Mouse (Mus musculus) brown adipose tissue, adult 24 weeks (tissue): ENCODE data around the gene Ptafr. TPM values are rescaled to one million over a fixed set of nuclear protein-coding genes. Genes with fewer than 3 reads are reported as not detected.

Experiments used
- H3K27ac ChIP-seq: fragments of 200-500 bp; replicated peaks from 2 replicates; pipeline ENCODE4 v1.5.1; 2012; ENCODE audit warnings: low read depth, mild to moderate bottlenecking, low read length
- H3K4me1 ChIP-seq: fragments of 200-500 bp; 2 replicates; pipeline ENCODE4 v1.6.1; 2012; ENCODE audit warnings: low read length, mixed read lengths; ENCODE audit not compliant: control insufficient read depth, insufficient read depth, insufficient read length
- H3K4me3 ChIP-seq: fragments of 200-500 bp; 2 replicates; pipeline ENCODE4 v1.5.1; 2012; ENCODE audit warnings: low read depth, mild to moderate bottlenecking, low read length, moderate library complexity; ENCODE audit not compliant: insufficient read depth
- polyA plus RNA-seq: library from polyadenylated mRNA; stranded (reverse); fragments of >200 nt; gene quantifications from 2 replicates; pipeline ENCODE4 v1.2.4, GENCODE M21; 2012; ENCODE audit not compliant: missing spikeins, insufficient read depth, insufficient read length

Gene Ptafr
- polyA plus RNA-seq, 1 experiment: 3.6 TPM

DNA sequence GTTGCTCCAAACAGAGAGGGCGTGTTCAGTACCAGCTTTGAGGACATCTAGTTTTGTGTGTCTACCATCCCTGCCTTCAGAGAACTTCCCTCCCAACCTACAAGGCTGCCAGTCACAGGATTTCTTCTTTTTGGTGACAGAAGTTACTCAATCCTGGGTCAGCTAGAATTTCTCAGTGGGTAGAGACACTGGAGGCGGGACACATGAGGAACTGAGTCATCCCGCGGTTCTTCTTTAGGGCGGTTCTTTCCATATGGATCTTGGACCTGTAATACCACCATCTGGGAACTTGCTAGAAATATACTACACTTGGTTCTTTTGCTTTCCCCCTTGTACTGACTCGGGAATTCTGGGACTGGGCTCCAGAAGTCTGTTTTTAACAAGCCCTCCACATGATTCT lies 54.0 kb downstream of the Ptafr start:
- H3K4me3 ChIP-seq: no peak overlapping the region
- peak overlapping the region; percentile 57 for H3K27ac ChIP-seq
- H3K4me1 ChIP-seq: peaks cover 5% of the 10 kb centered on the region; the same call in 1 of the 2 replicates

DNA sequence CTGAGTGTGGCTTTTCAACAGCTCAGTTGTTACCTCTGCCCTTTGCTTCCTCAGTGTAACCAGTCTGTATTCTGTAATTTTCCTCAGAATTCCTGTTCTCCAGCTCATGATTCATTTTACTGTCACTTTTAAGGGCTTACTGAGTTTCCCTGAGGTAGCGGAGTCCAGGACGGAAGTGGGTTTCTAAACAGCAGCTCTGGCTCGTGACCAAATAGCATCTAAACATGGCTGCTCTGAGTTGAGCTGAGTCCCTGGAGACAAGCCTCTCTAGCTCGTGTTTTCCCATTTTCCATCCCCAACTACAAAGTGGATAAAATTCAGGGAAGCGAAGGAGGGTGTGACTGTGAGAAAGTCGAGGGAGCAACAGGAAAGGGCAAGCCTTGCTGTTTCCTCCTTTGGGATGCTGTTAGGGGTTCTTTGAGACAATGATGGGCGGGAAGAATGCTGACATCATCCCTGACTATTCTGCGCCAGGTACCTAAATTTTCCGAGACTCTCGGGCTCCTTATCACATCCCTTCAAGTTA lies 55.0 kb downstream of the Ptafr start:
- Histone ChIP-seq H3K4me1 (peaks cover 5% of the 10 kb centered on the region; the same call in 1 of the 2 replicates), H3K4me3 (no peak overlapping the region), H3K27ac (peak overlapping the region; percentile 28)

- H3K27ac ChIP-seq: no peak overlapping the region
- H3K4me1 ChIP-seq: peaks cover 5% of the 10 kb centered on the region; the same call in 1 of the 2 replicates
- H3K4me3 ChIP-seq: no peak overlapping the region
These were observed 56.3 kb downstream of the Ptafr start for GRCm38 (mm10) chr4:132620134-132620533.

DNA sequence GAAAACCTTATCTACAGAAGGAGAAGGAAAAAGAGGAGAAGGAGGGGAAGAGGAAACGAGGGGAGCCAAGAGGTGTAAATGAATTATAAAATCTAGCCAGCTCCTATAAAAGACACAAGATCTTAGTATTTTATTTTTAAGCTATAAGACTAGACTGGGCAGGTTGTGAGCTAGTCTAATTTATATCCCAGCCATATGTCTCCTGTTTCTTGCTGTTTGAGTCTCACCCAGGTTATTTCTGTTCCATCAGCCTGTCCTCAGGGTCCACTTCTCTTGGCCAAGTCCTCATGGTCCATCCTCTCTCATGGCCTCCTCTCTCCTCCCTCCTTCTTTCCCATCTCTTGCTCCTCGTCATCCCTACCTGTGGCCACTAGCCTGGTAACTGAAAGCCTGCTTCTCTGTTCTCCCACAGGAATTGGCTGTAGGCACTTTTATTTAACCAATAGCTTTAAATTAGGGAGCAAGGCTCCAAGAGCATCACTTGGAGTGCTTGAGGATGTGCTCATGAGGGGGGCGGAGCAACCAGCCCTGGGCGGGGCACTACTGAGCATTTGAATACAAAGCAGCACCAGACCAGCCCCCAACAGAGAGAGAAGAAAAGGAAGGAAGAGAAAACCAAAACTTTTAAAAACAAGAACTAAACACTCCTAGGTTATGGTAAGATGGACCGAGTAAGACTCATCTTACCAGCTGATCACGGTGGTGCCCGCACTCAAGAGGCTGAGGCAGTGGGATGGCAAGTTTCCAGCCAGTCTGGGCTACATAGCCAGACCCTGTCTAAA lies 57.6 kb downstream of the Ptafr start:
- H3K27ac ChIP-seq: no peak overlapping the region
- H3K4me3 ChIP-seq: no peak overlapping the region
- H3K4me1 ChIP-seq: peaks cover 5% of the 10 kb centered on the region; the same call in 1 of the 2 replicates

DNA sequence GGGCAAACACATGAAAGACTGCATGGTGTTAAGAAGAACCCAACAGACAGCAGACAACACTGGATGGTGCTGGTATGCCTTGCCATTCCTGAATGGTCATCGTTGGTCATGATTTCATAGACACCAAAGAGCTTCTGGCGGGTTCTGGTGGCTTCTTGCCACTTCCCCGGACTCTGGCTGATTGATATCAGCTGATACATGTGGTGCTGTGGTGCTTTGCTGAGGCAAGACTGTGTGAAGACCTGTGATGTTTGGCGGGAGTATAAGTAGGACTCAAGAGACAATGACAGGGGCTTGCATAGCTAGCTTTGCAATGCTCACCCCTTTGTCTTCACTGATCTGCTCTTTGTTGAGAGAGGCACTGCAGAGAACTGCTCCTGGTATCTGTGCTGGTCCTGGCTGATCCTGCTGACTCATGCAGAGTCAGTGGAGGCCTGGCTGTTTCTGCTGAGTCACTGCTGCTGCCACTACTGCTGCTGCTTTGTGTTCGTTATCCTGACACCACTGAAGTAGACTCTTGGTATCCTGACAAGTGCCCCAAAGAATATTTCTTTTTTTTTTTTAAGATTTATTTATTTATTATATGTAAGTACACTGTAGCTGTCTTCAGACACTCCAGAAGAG lies 60.3 kb downstream of the Ptafr start:
- no peaks in the 10 kb centered on the region for H3K4me1 ChIP-seq
- H3K4me3 ChIP-seq: no peak overlapping the region
- no peak overlapping the region for H3K27ac ChIP-seq

GRCm38 (mm10) chr4:132628830-132629229 lies 65.0 kb downstream of the Ptafr start:
- H3K27ac ChIP-seq: no peak overlapping the region
- no peak overlapping the region for H3K4me3 ChIP-seq
- no peaks in the 10 kb centered on the region for H3K4me1 ChIP-seq

Other genes starting within 250 kb of the Ptafr start
- 35.1 and 36.5 TPM in 2 replicates for gene Trnau1ap, start 234.5 kb upstream of the Ptafr start, polyA plus RNA-seq
- gene Rcc1, start 210.5 kb upstream of the Ptafr start, polyA plus RNA-seq: 3.4 and 7.6 TPM in 2 replicates
- gene Phactr4, start 141.6 kb upstream of the Ptafr start, polyA plus RNA-seq: 5.9 and 11.6 TPM in 2 replicates
- gene Med18, start 100.1 kb upstream of the Ptafr start, polyA plus RNA-seq: 2.1 and 3.4 TPM in 2 replicates
- 10.1 and 14.5 TPM in 2 replicates for gene Sesn2, start 53.6 kb upstream of the Ptafr start, polyA plus RNA-seq
- gene Atpif1, start 30.4 kb upstream of the Ptafr start, polyA plus RNA-seq: 42.9 and 57.3 TPM in 2 replicates
- gene Dnajc8, start 28.5 kb upstream of the Ptafr start, polyA plus RNA-seq: 62.3 and 81.0 TPM in 2 replicates
- gene Eya3, start 74.9 kb downstream of the Ptafr start, polyA plus RNA-seq: 13.8 and 20.5 TPM in 2 replicates
- 2.5 and 2.7 TPM in 2 replicates for gene Xkr8, start 168.5 kb downstream of the Ptafr start, polyA plus RNA-seq
- 0.92 TPM in 1 of 2 replicates, not detected in the other for gene Smpdl3b, start 193.2 kb downstream of the Ptafr start, polyA plus RNA-seq
- gene Rpa2, start 204.3 kb downstream of the Ptafr start, polyA plus RNA-seq: 3.5 and 6.6 TPM in 2 replicates
- 2.8 and 3.4 TPM in 2 replicates for gene Themis2, start 232.3 kb downstream of the Ptafr start, polyA plus RNA-seq